Mouse (Mus musculus) neural tube, embryonic 10.5 days (tissue): ENCODE measurements around the gene Fiz1.
"Not testable (repeated sequence)": the region's sequence is repeated elsewhere in the genome, so short reads cannot be mapped to it uniquely, and the experiment has no call there.

Experiments
- DNase-seq: peaks from one replicate; pipeline ENCODE4 v3.0.0-alpha.2; 2017; ENCODE audit warnings: low spot score; ENCODE audit errors: extremely low spot score

Fiz1 gene

GRCm38 (mm10) chr7:5008229-5008628, 6.3 kb downstream of the Fiz1 start:
- DNase-seq = no peak

GRCm38 (mm10) chr7:5002876-5003275, 11.6 kb downstream of the Fiz1 start:
- not testable (repeated sequence) for DNase-seq

GRCm38 (mm10) chr7:4999876-5000275, 14.6 kb downstream of the Fiz1 start:
- DNase-seq = no peak

- no peak for DNase-seq
Measured at GRCm38 (mm10) chr7:4996934-4997333, 17.6 kb downstream of the Fiz1 start.

- peak; percentile 96 for DNase-seq
Measured at GRCm38 (mm10) chr7:4996003-4996895, 18.2 kb downstream of the Fiz1 start, which contains the start of gene Zfp579. Gene Zfp579 (minus strand): TSS chr7:4996158.

- DNase-seq = no peak
Measured at GRCm38 (mm10) chr7:4995268-4996002, 19.1 kb downstream of the Fiz1 start.

- DNase-seq = no peak
Measured at GRCm38 (mm10) chr7:4993999-4994788, 20.3 kb downstream of the Fiz1 start.

- DNase-seq = no peak
Measured at GRCm38 (mm10) chr7:4993347-4993998, 21.0 kb downstream of the Fiz1 start.

- DNase-seq = no peak
Measured at GRCm38 (mm10) chr7:4988250-4988649, 26.2 kb downstream of the Fiz1 start.

- no peak for DNase-seq
Measured at GRCm38 (mm10) chr7:4976832-4977231, 37.7 kb downstream of the Fiz1 start.

- no peak for DNase-seq
Measured at GRCm38 (mm10) chr7:4975455-4975854, 39.0 kb downstream of the Fiz1 start.

- no peak for DNase-seq
Measured at GRCm38 (mm10) chr7:4972321-4973047, 42.0 kb downstream of the Fiz1 start.

- DNase-seq = no peak
Measured at GRCm38 (mm10) chr7:4971710-4972109, 42.8 kb downstream of the Fiz1 start.

- DNase-seq = no peak
Measured at GRCm38 (mm10) chr7:4971068-4971467, 43.4 kb downstream of the Fiz1 start, which contains the start of gene Sbk3. Gene Sbk3 (minus strand): TSS chr7:4971168.

- DNase-seq = no peak
Measured at GRCm38 (mm10) chr7:4964988-4965387, 49.5 kb downstream of the Fiz1 start.

- DNase-seq = peak; percentile 54
Measured at GRCm38 (mm10) chr7:4964272-4964671, 50.2 kb downstream of the Fiz1 start, which contains the start of gene Sbk2. Gene Sbk2 (minus strand): TSS chr7:4964406.

- no peak for DNase-seq
Measured at GRCm38 (mm10) chr7:4963527-4963926, 51.0 kb downstream of the Fiz1 start.

- DNase-seq = no peak
Measured at GRCm38 (mm10) chr7:4957361-4957760, 57.1 kb downstream of the Fiz1 start.
